Mouse (Mus musculus) stomach, embryonic 16.5 days (tissue): ENCODE measurements around the gene Lyrm2. TPM values are rescaled to one million over a fixed set of nuclear protein-coding genes. Genes with fewer than 3 reads are reported as not detected.

Experiments used
- ATAC-seq: fragments of 200-750 bp; cut with Nextera tagmentation; 2 replicates; pipeline ENCODE4 v1.8.0; 2017; ENCODE audit warnings: moderate number of reproducible peaks, moderate TSS enrichment; ENCODE audit not compliant: insufficient read depth, low FRiP score
- H3K27ac ChIP-seq: fragments of 300-500 bp; sonication (generic); 2 replicates; pipeline ENCODE4 v1.5.1; 2014; ENCODE audit warnings: low read length
- H3K27me3 ChIP-seq: fragments of 300-500 bp; sonication (generic); 2 replicates; pipeline ENCODE4 v1.6.1; 2014; ENCODE audit warnings: low read length, control low read depth, mixed read lengths; ENCODE audit not compliant: control insufficient read depth, insufficient read depth
- H3K36me3 ChIP-seq: fragments of 300-500 bp; sonication (generic); 2 replicates; pipeline ENCODE4 v1.6.1; 2014; ENCODE audit warnings: low read length; ENCODE audit not compliant: control insufficient read depth, insufficient read depth
- H3K4me1 ChIP-seq: fragments of 300-500 bp; sonication (generic); 2 replicates; pipeline ENCODE4 v1.6.1; 2014; ENCODE audit warnings: low read length, control low read depth, mixed read lengths; ENCODE audit not compliant: control insufficient read depth, insufficient read depth
- H3K4me2 ChIP-seq: fragments of 300-500 bp; sonication (generic); 2 replicates; pipeline ENCODE4 v1.6.1; 2014; ENCODE audit warnings: low read depth, low read length, mixed read lengths
- H3K4me3 ChIP-seq: fragments of 300-500 bp; sonication (generic); replicated peaks from 2 replicates; pipeline ENCODE4 v1.5.1; 2014; ENCODE audit warnings: mild to moderate bottlenecking, low read length
- H3K9ac ChIP-seq: fragments of 300-500 bp; sonication (generic); 2 replicates; pipeline ENCODE4 v1.6.1; 2014; ENCODE audit warnings: low read length
- H3K9me3 ChIP-seq: fragments of 300-500 bp; sonication (generic); replicated peaks from 2 replicates; pipeline ENCODE4 v1.6.1; 2016; ENCODE audit warnings: low read length, control low read depth; ENCODE audit not compliant: control insufficient read depth
- whole genome bisulfite sequencing: fragments of 180-500 bp; shearing (Covaris S2); extraction: QIAGEN DNeasy Blood & Tissue Kit; methylation state at CpG from one replicate; pipeline ENCODE4 v1.1.7; 2014; 5-methylcytosine and 5-hydroxymethylcytosine counted together
- polyA plus RNA-seq: library from polyadenylated mRNA; unstranded; fragments of >200 nt; fragmentation: Nextera tagmentation; extraction: Ambion mirVana; gene quantifications from 2 replicates; pipeline ENCODE4 v1.2.1, GENCODE M21; 2015

Gene Lyrm2
- polyA plus RNA-seq, 1 experiment from 2014 or later: 92.5 TPM

DNA sequence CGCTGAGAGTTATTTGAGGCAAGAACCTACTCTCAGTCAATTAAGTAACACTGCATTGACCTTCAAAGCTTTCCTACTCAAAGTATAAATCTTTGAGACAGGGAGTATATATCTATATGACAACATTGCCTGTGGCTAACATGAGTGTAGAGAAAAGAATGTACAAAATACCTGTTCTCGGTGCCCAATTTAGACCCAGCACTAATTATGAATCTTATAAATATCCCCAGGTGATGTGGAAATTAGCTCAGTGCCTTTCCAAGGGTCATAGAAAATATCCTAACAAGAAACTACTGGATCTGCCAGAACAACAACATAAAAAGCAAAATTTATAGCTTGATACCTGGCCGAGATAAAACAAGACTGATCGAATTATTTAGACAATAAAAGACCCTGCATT, 1.1 kb upstream of the Lyrm2 start:
- Histone ChIP-seq H3K36me3 (no peaks in the 10 kb centered on the region), H3K4me2 (no peak overlapping the region), H3K27ac (no peak overlapping the region), H3K9ac (no peak overlapping the region), H3K4me1 (peaks cover 6% of the 10 kb centered on the region), H3K9me3 (no peaks in the 10 kb centered on the region), H3K27me3 (no peaks in the 10 kb centered on the region), H3K4me3 (no peak overlapping the region)
- 94% methylated on average over 4 of the region's 4 CpGs for WGBS
- ATAC-seq: no peak

DNA sequence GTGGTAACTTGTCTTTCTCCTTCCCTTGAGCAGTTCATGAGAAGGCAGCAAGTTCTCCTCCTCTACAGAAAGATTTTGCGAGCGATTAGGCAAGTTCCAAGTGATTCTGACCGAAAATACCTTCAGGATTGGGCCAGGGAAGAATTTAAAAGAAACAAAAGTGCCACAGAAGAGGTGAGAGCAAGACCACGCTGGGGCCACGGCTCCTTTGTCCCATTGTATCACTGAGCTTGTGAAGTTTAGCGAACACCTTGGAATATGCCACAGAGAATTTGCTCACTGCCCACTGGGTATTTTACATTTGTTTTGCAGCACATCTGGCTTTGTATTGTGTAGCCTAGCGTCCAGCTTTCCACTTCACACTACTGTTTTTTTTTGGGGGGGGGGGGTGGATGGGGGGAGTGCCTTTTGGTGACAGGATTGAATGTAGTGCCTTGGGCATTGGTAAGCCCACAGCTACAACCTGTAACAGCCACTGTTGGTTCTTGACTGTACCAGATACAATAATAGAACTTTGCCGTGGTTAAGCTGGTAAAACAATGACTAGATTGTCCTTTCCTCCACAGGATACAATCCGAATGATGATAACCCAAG, 621 bp downstream of the Lyrm2 start:
- H3K27me3 ChIP-seq: no peaks in the 10 kb centered on the region
- 9% methylated on average over 9 of the region's 9 CpGs for whole genome bisulfite sequencing
- H3K9me3 ChIP-seq: no peaks in the 10 kb centered on the region
- peak overlapping the region; percentile 90 for H3K4me3 ChIP-seq
- no peaks in the 10 kb centered on the region for H3K36me3 ChIP-seq
- peak overlapping the region; percentile 77 for H3K4me2 ChIP-seq
- ATAC-seq: peak; percentile 14; the same call in 1 of the 2 replicates
- peak overlapping the region; percentile 94 for H3K9ac ChIP-seq
- H3K27ac ChIP-seq: peak overlapping the region; percentile 99
- peaks cover 6% of the 10 kb centered on the region for H3K4me1 ChIP-seq

DNA sequence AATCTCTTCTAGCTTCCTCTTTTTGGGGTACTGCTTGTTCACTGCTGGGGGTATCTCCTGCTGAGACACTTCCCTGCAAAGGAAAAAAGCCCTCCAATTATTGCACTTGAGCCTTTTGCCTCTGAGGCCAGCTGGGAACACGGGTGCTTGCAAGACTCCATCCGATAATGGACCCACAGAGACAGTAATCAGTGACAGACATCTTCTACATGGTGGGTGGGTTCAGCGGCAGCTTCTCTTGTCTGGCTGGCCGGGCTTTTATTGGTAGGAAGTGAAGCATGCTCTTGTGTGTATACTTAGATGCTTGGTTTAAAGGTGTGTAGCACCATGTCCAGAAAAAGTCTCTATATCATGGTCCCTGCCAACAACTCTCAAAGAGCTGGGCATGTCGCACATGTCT, 17.4 kb downstream of the Lyrm2 start:
- ATAC-seq: no peak
- WGBS: 74% methylated on average over 5 of the region's 5 CpGs
- no peaks in the 10 kb centered on the region for H3K9me3 ChIP-seq
- H3K4me3 ChIP-seq: no peak overlapping the region
- H3K4me1 ChIP-seq: no peaks in the 10 kb centered on the region
- H3K27ac ChIP-seq: no peak overlapping the region
- H3K4me2 ChIP-seq: no peak overlapping the region
- no peaks in the 10 kb centered on the region for H3K27me3 ChIP-seq
- H3K36me3 ChIP-seq: no peaks in the 10 kb centered on the region
- no peak overlapping the region for H3K9ac ChIP-seq

DNA sequence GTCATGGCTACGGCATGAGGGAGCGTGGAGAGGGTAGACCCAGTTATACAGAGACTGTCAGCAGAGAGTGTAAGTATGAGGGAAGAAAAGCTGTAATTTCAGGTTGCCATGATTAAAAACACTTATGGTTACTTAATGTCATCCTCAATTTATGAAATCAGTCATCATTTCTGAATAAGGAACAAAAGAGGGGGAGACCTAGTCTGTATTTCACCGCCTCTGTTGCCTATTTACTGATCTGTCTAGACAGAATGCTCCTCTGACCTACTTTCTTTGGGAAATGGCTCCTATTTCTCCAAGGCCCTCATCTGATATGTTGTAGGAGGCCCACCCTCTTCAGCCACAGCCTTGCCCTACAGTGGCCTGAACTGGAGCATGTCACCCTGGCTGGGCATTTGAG, 20.6 kb downstream of the Lyrm2 start:
- H3K4me1 ChIP-seq: no peaks in the 10 kb centered on the region
- H3K9ac ChIP-seq: no peak overlapping the region
- WGBS: 91% methylated on average over 3 of the region's 3 CpGs

DNA sequence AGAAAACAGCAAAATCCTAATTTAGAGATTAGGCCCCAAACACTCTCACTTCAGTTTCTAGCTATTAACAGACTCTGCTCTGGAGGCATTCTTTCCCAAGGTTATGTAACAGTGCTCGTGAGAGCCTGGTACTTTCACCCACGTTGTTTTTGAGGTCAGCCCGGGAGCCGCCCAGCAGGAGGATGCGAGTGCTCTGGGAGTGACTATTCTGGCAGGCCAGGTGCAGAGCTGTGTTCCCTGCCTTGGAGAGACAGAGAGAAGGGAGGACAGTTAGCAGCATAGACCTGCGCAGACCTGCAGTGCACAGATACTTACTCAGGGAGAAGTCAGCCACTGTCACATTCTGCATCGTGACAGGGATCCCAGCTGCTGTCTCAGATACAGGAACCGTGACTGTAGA, 24.2 kb downstream of the Lyrm2 start:
- Histone ChIP-seq H3K4me1 (no peaks in the 10 kb centered on the region), H3K9ac (no peak overlapping the region), H3K36me3 (no peaks in the 10 kb centered on the region), H3K9me3 (no peaks in the 10 kb centered on the region), H3K4me3 (no peak overlapping the region), H3K27me3 (no peaks in the 10 kb centered on the region), H3K27ac (no peak overlapping the region), H3K4me2 (no peak overlapping the region)
- WGBS: 60% methylated on average over 8 of the region's 8 CpGs
- ATAC-seq: no peak

More for the DNA sequence above, 20.6 kb downstream of the Lyrm2 start:
- H3K27me3 ChIP-seq: no peaks in the 10 kb centered on the region
- no peak for ATAC-seq
- H3K4me2 ChIP-seq: no peak overlapping the region
- no peaks in the 10 kb centered on the region for H3K36me3 ChIP-seq
- no peak overlapping the region for H3K27ac ChIP-seq
- no peak overlapping the region for H3K4me3 ChIP-seq
- no peaks in the 10 kb centered on the region for H3K9me3 ChIP-seq

DNA sequence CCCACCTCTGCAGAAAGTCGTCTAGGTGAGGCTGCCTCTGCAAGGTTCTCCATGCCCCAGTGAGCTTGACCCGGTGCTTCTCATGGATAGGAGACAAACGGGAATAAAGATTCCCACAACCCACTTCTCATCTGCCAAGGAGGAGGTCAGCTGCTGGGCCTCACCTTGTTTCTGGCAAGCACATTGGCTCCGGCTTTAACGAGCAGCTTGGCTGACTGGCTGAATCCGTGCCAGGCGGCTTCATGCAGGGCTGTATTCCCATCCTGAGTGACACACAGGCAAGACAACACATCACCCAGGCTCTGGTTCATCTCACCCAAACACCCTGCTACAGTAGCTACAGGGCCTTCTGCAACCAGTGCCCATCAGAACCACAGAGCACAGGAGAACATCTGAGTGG, 26.9 kb downstream of the Lyrm2 start:
- Histone ChIP-seq H3K4me1 (no peaks in the 10 kb centered on the region), H3K27me3 (no peaks in the 10 kb centered on the region), H3K27ac (no peak overlapping the region), H3K36me3 (no peaks in the 10 kb centered on the region), H3K9me3 (no peaks in the 10 kb centered on the region), H3K4me2 (no peak overlapping the region), H3K4me3 (no peak overlapping the region), H3K9ac (no peak overlapping the region)
- WGBS: 55% methylated on average over 7 of the region's 7 CpGs
- ATAC-seq: no peak

DNA sequence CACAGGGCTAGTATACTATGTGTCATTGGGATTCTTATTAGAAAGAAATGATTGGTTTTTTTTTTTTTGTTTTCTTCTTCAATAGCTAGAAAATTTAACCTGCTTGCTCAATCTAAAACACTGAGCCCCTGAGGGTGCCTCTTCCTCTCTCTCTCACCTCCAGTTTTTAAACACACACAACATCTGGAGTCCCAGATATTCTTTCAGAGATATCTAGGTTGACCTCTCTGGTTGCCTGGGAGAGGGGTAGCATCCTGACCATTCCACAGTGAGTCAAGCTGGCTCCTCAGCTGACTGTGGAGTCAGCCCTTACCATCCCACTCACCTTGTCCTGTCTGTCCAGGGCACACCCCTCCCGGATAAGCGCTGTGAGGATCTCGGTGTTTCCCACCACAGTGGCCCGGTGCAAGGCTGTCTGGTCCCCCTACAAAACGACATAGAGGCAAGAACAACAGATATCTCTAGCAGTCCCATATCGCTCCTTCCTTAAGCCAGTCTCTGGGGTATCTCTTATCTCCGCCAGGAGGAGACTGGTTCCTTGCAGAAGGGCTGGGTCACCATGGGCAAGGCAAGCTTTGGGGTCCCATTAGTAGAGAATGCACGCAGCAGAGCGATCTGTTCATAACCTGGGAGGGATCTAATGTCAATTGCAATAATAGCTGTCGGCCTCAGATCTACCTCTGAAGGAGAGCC, 28.5 kb downstream of the Lyrm2 start:
- H3K9me3 ChIP-seq: no peaks in the 10 kb centered on the region
- H3K36me3 ChIP-seq: no peaks in the 10 kb centered on the region
- H3K4me2 ChIP-seq: no peak overlapping the region
- no peaks in the 10 kb centered on the region for H3K4me1 ChIP-seq
- 82% methylated on average over 10 of the region's 10 CpGs for WGBS
- no peak overlapping the region for H3K27ac ChIP-seq
- H3K27me3 ChIP-seq: no peaks in the 10 kb centered on the region
- no peak overlapping the region for H3K4me3 ChIP-seq
- ATAC-seq: no peak
- H3K9ac ChIP-seq: no peak overlapping the region

DNA sequence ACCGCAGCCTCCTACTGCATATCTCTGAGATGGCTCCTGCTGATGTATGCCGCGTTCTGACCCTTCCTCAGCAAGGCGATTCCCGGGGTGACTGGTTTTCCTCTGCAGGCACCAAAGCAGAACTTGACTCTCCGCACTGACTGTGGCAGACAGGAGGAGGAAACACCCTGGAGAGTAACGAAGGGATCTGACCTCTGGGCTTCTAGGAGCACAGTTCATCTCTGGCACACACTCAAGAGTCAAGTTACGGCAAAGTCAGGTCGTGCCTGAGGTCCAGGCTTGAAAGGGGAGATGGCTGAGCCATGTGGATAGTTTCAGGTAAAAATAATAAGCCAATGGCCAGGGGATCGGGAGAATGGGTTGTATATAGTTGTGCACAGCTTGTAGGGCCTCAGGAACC, 29.3 kb downstream of the Lyrm2 start:
- no peak overlapping the region for H3K9ac ChIP-seq
- WGBS: 56% methylated on average over 10 of the region's 10 CpGs
- no peaks in the 10 kb centered on the region for H3K36me3 ChIP-seq
- no peaks in the 10 kb centered on the region for H3K27me3 ChIP-seq
- no peak overlapping the region for H3K4me3 ChIP-seq
- H3K4me1 ChIP-seq: no peaks in the 10 kb centered on the region
- H3K9me3 ChIP-seq: no peaks in the 10 kb centered on the region
- H3K4me2 ChIP-seq: no peak overlapping the region
- ATAC-seq: no peak
- H3K27ac ChIP-seq: no peak overlapping the region

DNA sequence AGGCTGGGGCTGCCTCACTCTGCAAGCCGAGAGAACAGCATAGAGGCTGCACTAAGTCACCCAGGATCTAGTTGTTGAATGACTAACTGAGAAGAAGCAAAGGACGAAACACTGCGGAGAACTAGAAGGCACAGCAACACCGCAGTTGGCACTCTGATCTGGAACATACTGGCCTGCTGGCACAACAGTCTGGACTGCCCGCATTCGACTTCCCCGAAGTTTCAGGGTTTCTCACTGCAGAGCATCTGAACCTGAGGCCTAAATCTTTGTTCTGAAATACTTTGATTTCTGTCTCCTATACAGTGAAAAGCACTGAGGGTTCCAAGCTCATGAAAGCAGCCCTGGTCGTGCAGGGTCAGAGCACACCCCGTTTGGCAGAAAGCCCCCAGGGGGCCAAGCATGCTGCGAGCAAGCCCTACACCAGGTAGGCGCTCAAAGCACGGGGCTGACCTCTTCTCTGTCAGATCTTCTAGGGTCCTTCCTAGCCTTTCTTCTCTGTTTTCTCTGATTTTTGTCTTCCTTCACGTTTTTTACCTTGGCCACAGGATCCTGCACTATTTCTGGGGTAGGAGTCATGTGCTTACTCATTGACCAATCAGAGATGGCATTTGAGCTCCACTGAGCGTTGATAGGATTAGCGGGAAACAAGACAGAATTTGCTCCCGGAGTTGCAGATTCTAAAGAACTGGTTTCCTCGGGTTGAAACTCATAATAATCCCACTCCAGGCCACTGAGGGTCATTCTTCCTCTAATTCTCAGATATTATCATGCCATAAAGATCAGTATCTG, 33.6 kb downstream of the Lyrm2 start:
- Histone ChIP-seq H3K4me1 (no peaks in the 10 kb centered on the region), H3K27ac (no peak overlapping the region), H3K27me3 (no peaks in the 10 kb centered on the region), H3K4me2 (peak overlapping the region; percentile 40), H3K36me3 (no peaks in the 10 kb centered on the region), H3K9me3 (no peaks in the 10 kb centered on the region), H3K4me3 (peak overlapping the region; percentile 6), H3K9ac (no peak overlapping the region)
- 46% methylated on average over 17 of the region's 17 CpGs for WGBS
- ATAC-seq: no peak
